Mouse (Mus musculus) stomach, embryonic 14.5 days (tissue): ENCODE measurements around the gene 1500009L16Rik. TPM values are rescaled to one million over a fixed set of nuclear protein-coding genes. Genes with fewer than 3 reads are reported as not detected.

Experiments
- ATAC-seq: fragments of 200-750 bp; cut with Nextera tagmentation; 2 replicates; pipeline ENCODE4 v1.8.0; 2017; ENCODE audit warnings: low read depth, moderate TSS enrichment; ENCODE audit not compliant: insufficient number of reproducible peaks, insufficient read depth, low FRiP score
- H3K27ac ChIP-seq: fragments of 300-500 bp; sonication (generic); 2 replicates; pipeline ENCODE4 v1.5.1; 2014; ENCODE audit warnings: mild to moderate bottlenecking, low read length, moderate library complexity, mixed read lengths
- H3K27me3 ChIP-seq: fragments of 300-500 bp; sonication (generic); 2 replicates; pipeline ENCODE4 v1.6.1; 2014; ENCODE audit warnings: low read length, control low read depth, mixed read lengths; ENCODE audit not compliant: control insufficient read depth, insufficient read depth
- H3K36me3 ChIP-seq: fragments of 300-500 bp; sonication (generic); 2 replicates; pipeline ENCODE4 v1.6.1; 2014; ENCODE audit warnings: mild to moderate bottlenecking, control low read depth, low read length, moderate library complexity, mixed read lengths; ENCODE audit not compliant: control insufficient read depth, insufficient read depth
- H3K4me1 ChIP-seq: fragments of 300-500 bp; sonication (generic); 2 replicates; pipeline ENCODE4 v1.6.1; 2014; ENCODE audit warnings: low read length, control low read depth, mixed read lengths; ENCODE audit not compliant: control insufficient read depth, insufficient read depth
- H3K4me2 ChIP-seq: fragments of 300-500 bp; sonication (generic); replicated peaks from 2 replicates; pipeline ENCODE4 v1.6.1; 2014; ENCODE audit warnings: low read depth, low read length, control low read depth
- H3K4me3 ChIP-seq: fragments of 300-500 bp; sonication (generic); 2 replicates; pipeline ENCODE4 v1.5.1; 2014; ENCODE audit warnings: low read depth, low read length, control low read depth
- H3K9ac ChIP-seq: fragments of 300-500 bp; sonication (generic); replicated peaks from 2 replicates; pipeline ENCODE4 v1.6.1; 2014; ENCODE audit warnings: low read depth, mild to moderate bottlenecking, control low read depth, low read length, moderate library complexity, mixed read lengths
- H3K9me3 ChIP-seq: fragments of 300-500 bp; sonication (generic); 2 replicates; pipeline ENCODE4 v1.6.1; 2016; ENCODE audit warnings: low read depth, low read length, control low read depth; ENCODE audit not compliant: control insufficient read depth
- WGBS: fragments of 180-500 bp; shearing (Covaris S2); extraction: QIAGEN DNeasy Blood & Tissue Kit; methylation state at CpG from one replicate; pipeline ENCODE4 v1.1.7; 2014; 5-methylcytosine and 5-hydroxymethylcytosine counted together
- polyA plus RNA-seq: library from polyadenylated mRNA; unstranded; fragments of >200 nt; fragmentation: Nextera tagmentation; extraction: Ambion mirVana; gene quantifications from 2 replicates; pipeline ENCODE4 v1.2.1, GENCODE M21; 2014

Gene 1500009L16Rik
- polyA plus RNA-seq, 1 experiment from 2014 or later, result 37.5 TPM

DNA sequence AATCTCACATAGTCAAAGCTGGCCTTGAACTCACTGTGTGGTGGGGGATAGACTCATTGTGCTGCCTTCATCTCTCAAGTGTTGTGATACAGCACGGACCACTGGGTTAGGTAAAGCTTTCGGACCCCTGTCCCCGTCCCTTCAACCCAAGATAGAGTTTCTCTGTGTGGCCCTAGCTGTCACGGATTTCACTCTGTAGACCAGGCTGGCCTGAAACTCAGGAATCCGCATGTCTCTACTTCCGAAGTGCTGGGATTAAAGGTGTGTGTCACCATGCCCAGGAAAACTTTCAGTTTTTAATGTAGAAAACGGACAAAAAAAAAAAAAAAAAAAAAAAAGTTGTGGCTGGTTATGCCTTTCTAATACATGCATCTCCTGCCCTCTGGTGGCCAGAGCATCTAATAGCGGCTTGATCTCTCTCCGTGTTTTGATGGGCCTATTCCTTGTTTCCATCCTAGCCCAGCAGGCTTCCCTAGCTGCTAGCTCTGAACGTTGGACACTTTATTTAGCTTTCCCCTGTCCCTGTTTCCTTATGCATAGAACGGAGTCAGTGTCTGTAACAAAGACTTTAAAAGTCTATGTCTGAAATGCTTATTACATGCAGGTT, 53.7 kb downstream of the 1500009L16Rik start:
- Histone ChIP-seq H3K4me3 (no peak overlapping the region), H3K27ac (no peak overlapping the region), H3K4me2 (0 out of 2 replicates have a peak overlapping the region, but pooled peaks have one; percentile 20), H3K36me3 (no peaks in the 10 kb centered on the region), H3K9me3 (no peaks in the 10 kb centered on the region; the same call in 1 of the 2 replicates), H3K4me1 (no peaks in the 10 kb centered on the region), H3K27me3 (no peaks in the 10 kb centered on the region), H3K9ac (no peak overlapping the region)
- WGBS, result 41% methylated on average over 11 of the region's 11 CpGs
- no peak for ATAC-seq

- Histone ChIP-seq H3K27me3 (no peaks in the 10 kb centered on the region), H3K36me3 (no peaks in the 10 kb centered on the region), H3K4me3 (no peak overlapping the region), H3K4me2 (no peak overlapping the region), H3K9ac (no peak overlapping the region), H3K9me3 (no peaks in the 10 kb centered on the region; the same call in 1 of the 2 replicates), H3K27ac (no peak overlapping the region), H3K4me1 (no peaks in the 10 kb centered on the region)
- ATAC-seq, result no peak
- WGBS, result 81% methylated on average over 9 of the region's 9 CpGs
These were observed 54.6 kb downstream of the 1500009L16Rik start for GRCm38 (mm10) chr10:83777253-83777652.

GRCm38 (mm10) chr10:83781854-83782253, 59.2 kb downstream of the 1500009L16Rik start:
- H3K4me3 ChIP-seq, result no peak overlapping the region
- no peaks in the 10 kb centered on the region for H3K27me3 ChIP-seq
- WGBS, result 81% methylated on average over 4 of the region's 4 CpGs
- H3K4me1 ChIP-seq, result no peaks in the 10 kb centered on the region
- no peaks in the 10 kb centered on the region; the same call in 1 of the 2 replicates for H3K9me3 ChIP-seq
- H3K9ac ChIP-seq, result no peak overlapping the region
- no peaks in the 10 kb centered on the region for H3K36me3 ChIP-seq
- H3K4me2 ChIP-seq, result no peak overlapping the region
- no peak overlapping the region for H3K27ac ChIP-seq
- no peak for ATAC-seq

DNA sequence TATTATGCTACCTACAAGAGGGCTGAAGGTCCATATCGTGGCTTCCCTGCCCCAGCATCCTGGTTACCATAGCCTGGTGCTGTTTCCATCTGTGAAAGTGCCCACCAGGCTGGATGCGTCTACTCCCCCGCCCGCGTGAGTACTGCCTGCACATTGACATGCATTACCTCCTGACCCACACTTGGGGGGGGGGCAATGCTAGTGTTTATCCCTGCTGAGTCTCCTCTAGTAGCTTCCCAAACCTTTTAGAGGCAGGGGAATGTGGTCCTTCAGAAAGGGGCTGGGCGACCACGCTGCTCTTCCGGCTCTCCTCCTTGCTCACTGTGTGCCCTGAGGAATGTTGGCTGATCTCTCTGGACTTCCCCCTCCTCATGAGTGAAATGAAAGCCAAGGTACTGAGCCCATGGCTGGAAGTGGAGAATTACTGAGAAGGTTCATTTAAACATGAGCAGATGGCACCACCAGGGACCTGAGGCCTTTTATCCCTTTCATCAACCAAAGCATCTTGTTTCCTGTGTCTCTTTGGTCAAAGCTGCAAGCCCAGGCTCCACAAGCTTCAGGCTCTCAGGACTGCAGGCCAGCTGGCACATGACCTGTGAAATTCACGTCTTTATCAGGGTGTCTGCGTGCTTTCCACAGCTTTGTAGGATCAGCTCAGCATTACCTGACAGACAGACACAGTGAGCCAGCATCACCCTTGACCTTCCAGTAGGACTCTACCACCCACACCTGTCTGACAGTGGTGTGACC, 59.9 kb downstream of the 1500009L16Rik start:
- Histone ChIP-seq H3K4me1 (no peaks in the 10 kb centered on the region), H3K4me2 (no peak overlapping the region), H3K9me3 (no peaks in the 10 kb centered on the region; the same call in 1 of the 2 replicates), H3K27me3 (no peaks in the 10 kb centered on the region), H3K36me3 (no peaks in the 10 kb centered on the region), H3K9ac (no peak overlapping the region), H3K4me3 (no peak overlapping the region), H3K27ac (no peak overlapping the region)
- WGBS, result 84% methylated on average over 10 of the region's 10 CpGs
- ATAC-seq, result no peak

GRCm38 (mm10) chr10:83785003-83785402, 62.3 kb downstream of the 1500009L16Rik start:
- Histone ChIP-seq H3K4me1 (no peaks in the 10 kb centered on the region), H3K4me2 (no peak overlapping the region), H3K9ac (no peak overlapping the region), H3K4me3 (no peak overlapping the region), H3K9me3 (no peaks in the 10 kb centered on the region), H3K27me3 (no peaks in the 10 kb centered on the region), H3K27ac (no peak overlapping the region), H3K36me3 (no peaks in the 10 kb centered on the region)
- WGBS, result 32% methylated on average over 5 of the region's 5 CpGs
- ATAC-seq, result no peak

DNA sequence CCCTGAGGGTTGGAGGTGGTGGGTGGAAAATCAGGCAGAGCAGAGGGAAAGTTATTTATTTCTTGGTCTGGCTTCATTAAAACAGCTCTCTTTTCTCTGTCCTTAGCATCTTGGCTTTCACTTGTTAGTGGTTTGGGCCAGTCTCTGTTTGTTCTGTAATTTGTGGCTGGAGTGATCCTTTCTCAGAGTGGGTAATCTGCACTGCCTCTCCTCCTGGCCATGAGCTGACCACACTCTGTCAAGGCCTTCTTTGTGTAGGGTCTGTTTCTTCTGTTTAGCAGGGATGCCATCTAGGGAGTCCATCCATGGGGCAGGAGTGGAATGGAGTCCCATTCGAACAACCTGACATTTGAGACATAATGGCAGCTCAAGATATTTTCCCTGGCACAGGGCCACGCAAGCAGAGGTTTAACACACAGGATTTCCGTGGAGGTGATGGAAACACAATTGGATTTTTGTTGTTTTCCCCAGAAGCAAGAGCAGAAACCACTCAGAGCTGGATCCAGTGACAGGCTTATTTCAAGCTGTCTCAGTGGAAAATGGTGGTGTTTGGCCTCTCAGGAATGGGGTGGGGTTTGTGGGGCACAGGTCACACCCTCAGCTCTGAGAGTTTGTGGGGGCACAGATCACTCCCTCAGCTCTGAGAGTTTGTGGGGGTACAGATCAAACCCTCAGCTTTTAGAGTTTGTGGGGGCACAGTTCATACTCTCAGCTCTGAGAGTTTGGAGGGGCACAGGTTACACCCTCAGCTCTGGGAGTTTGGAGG, 63.1 kb downstream of the 1500009L16Rik start:
- ATAC-seq, result no peak
- Histone ChIP-seq H3K27ac (no peak overlapping the region), H3K27me3 (no peaks in the 10 kb centered on the region), H3K4me3 (no peak overlapping the region), H3K4me2 (no peak overlapping the region), H3K36me3 (no peaks in the 10 kb centered on the region), H3K9ac (no peak overlapping the region), H3K4me1 (no peaks in the 10 kb centered on the region), H3K9me3 (no peaks in the 10 kb centered on the region)
- 56% methylated on average over 3 of the region's 3 CpGs for WGBS

DNA sequence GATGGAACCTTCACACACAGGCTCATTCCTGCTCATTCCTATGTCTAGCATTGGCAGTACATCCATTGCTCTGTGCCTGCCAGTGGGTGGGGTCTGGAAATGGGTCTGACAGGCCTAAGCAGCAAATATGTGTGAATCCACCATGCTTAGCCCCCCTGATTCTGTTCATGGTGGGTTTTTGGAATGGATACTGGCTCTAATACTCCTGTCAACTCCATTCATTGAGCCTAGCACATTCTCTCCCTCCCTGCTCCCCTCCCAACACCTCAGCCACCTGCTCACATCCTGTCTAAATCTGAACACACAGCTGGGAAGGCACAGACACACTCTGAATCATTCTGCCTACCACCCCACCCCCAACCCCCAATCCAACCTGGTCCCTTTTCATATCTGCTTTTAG, 72.4 kb downstream of the 1500009L16Rik start:
- H3K9me3 ChIP-seq, result no peaks in the 10 kb centered on the region
- no peak overlapping the region for H3K27ac ChIP-seq
- no peak for ATAC-seq
- no peak overlapping the region for H3K4me3 ChIP-seq
- H3K36me3 ChIP-seq, result no peaks in the 10 kb centered on the region
- H3K4me2 ChIP-seq, result no peak overlapping the region
- no peaks in the 10 kb centered on the region for H3K4me1 ChIP-seq
- H3K27me3 ChIP-seq, result no peaks in the 10 kb centered on the region
- H3K9ac ChIP-seq, result no peak overlapping the region

DNA sequence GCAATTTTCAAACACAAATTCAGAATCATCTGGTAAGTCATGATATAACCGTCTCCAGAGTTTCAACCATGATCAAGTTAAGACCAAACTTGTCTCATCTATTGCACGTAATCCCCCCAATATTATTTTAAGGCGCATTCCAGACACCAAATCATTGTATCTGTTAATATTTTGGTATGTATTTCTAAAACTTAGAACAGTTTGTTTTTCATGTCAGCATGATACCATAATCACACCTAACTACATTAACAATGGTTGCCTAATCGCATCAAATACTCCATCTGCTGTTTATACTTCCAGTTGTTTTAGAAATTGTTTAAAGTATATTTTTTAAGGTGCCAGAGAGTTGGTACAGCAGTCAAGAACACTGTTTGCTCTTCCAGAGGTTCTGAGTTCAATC, 72.8 kb downstream of the 1500009L16Rik start:
- no peaks in the 10 kb centered on the region for H3K9me3 ChIP-seq
- H3K9ac ChIP-seq, result no peak overlapping the region
- no peaks in the 10 kb centered on the region for H3K4me1 ChIP-seq
- no peak overlapping the region for H3K4me2 ChIP-seq
- ATAC-seq, result no peak
- H3K27me3 ChIP-seq, result no peaks in the 10 kb centered on the region
- 93% methylated on average over 4 of the region's 4 CpGs for WGBS
- no peaks in the 10 kb centered on the region for H3K36me3 ChIP-seq
- no peak overlapping the region for H3K4me3 ChIP-seq
- no peak overlapping the region for H3K27ac ChIP-seq
